Mouse (Mus musculus) cerebellum, adult (tissue): ENCODE measurements at regions not wholly inside any gene's neighbourhood (a gene's known extent, or its start where the extent isn't known, plus 50 kb on each side); places are given as distances from the start of the nearest gene placed in this dataset.

Source experiments
- ATAC-seq: cut with Nextera tagmentation; 2 replicates; pipeline ENCODE4 v1.9.2; 2017; ENCODE audit warnings: mild to moderate bottlenecking, moderate library complexity, mixed read lengths; ENCODE audit not compliant: insufficient number of reproducible peaks, low FRiP score, low TSS enrichment

- ATAC-seq = no peak
These were observed 70.1 kb upstream of the Map4k3 start for GRCm38 (mm10) chr17:80798281-80798980.

- ATAC-seq = peak; percentile 58
These were observed 68.5 kb upstream of the Map4k3 start for GRCm38 (mm10) chr17:80796790-80797189.

- ATAC-seq = no peak
These were observed 68.1 kb upstream of the Map4k3 start for GRCm38 (mm10) chr17:80796386-80796785.

- ATAC-seq = no peak
These were observed 67.3 kb upstream of the Map4k3 start for GRCm38 (mm10) chr17:80795453-80796105.

- no peak for ATAC-seq
These were observed 64.3 kb upstream of the Map4k3 start for GRCm38 (mm10) chr17:80792605-80793004.

GRCm38 (mm10) chr17:80789706-80790105 is 61.4 kb upstream of the Map4k3 start:
- ATAC-seq = no peak

GRCm38 (mm10) chr17:80789000-80789399 is 60.7 kb upstream of the Map4k3 start:
- no peak for ATAC-seq

- no peak for ATAC-seq
These were observed 58.6 kb upstream of the Map4k3 start for GRCm38 (mm10) chr17:80786858-80787257.

- no peak for ATAC-seq
These were observed 58.0 kb upstream of the Map4k3 start for GRCm38 (mm10) chr17:80786061-80786851.

GRCm38 (mm10) chr17:80785476-80785875 is 57.2 kb upstream of the Map4k3 start:
- ATAC-seq = no peak

GRCm38 (mm10) chr17:80785049-80785448 is 56.8 kb upstream of the Map4k3 start:
- no peak for ATAC-seq

- ATAC-seq = no peak
These were observed 53.9 kb upstream of the Map4k3 start for GRCm38 (mm10) chr17:80782233-80782632.

- ATAC-seq = no peak
These were observed 53.3 kb upstream of the Map4k3 start for GRCm38 (mm10) chr17:80781621-80782020.

GRCm38 (mm10) chr17:80780303-80780702 is 52.0 kb upstream of the Map4k3 start:
- ATAC-seq = no peak

GRCm38 (mm10) chr17:80779782-80780181 is 51.5 kb upstream of the Map4k3 start:
- ATAC-seq = no peak
